ENCODE assay signal across 8 mouse cellular contexts in genomic region chr4:130664414-130665029, GRCm38 (mm10). TPM values are rescaled to one million over a fixed set of nuclear protein-coding genes. Genes with fewer than 3 reads are reported as not detected.
DNase-seq lines count a peak whose midpoint lies in the region; ATAC-seq and TF ChIP-seq lines count a peak whose summit lies in the region.

No protein-coding gene starts in this region.

- ATAC-seq in forebrain, embryonic 15.5 days (replicated peaks), result no peak
- ATAC-seq in liver, embryonic 14.5 days (ENCODE audit: insufficient read depth), result no peak
- ATAC-seq in cerebellum, adult (ENCODE audit: insufficient number of reproducible peaks, low FRiP score, low TSS enrichment), result no peak

- H3K27me3 ChIP-seq in heart, embryonic 10.5 days (ENCODE audit: insufficient read depth, poor library complexity, severe bottlenecking), result no peaks in the 10 kb centered on the region
- no peaks in the 10 kb centered on the region for H3K27me3 ChIP-seq in CH12.LX (replicated peaks)
- H3K27me3 ChIP-seq in forebrain, embryonic 15.5 days, result no peaks in the 10 kb centered on the region
- no peaks in the 10 kb centered on the region for H3K27me3 ChIP-seq in liver, embryonic 14.5 days (ENCODE audit: control insufficient read depth, insufficient read depth, low read length)

- H3K4me2 ChIP-seq in CH12.LX (ENCODE audit: insufficient read depth, low read depth, poor library complexity, severe bottlenecking), result peak overlapping the region; percentile 66
- H3K4me2 ChIP-seq in forebrain, embryonic 15.5 days (replicated peaks), result peak overlapping the region; percentile 73
- H3K4me2 ChIP-seq in liver, embryonic 14.5 days (ENCODE audit: low read depth), result peak overlapping the region; percentile 73

- H3K9me3 ChIP-seq in heart, embryonic 10.5 days, result no peaks in the 10 kb centered on the region
- H3K9me3 ChIP-seq in CH12.LX (replicated peaks; ENCODE audit: low read length), result no peaks in the 10 kb centered on the region
- H3K9me3 ChIP-seq in forebrain, embryonic 15.5 days, result no peaks in the 10 kb centered on the region
- H3K9me3 ChIP-seq in liver, embryonic 14.5 days (ENCODE audit: control insufficient read depth, low read length), result no peaks in the 10 kb centered on the region

- 7% methylated on average over 7 of the region's 7 CpGs for WGBS in heart, embryonic 10.5 days
- 3% methylated on average over 7 of the region's 7 CpGs for WGBS in forebrain, embryonic 15.5 days
- 2% methylated on average over 7 of the region's 7 CpGs for WGBS in liver, embryonic 14.5 days (ENCODE audit: insufficient replicate concordance)

- peaks cover 31% of the 10 kb centered on the region for H3K4me1 ChIP-seq in heart, embryonic 10.5 days
- H3K4me1 ChIP-seq in CH12.LX (ENCODE audit: control insufficient read depth in 1 of 2, insufficient read depth in 2 of 2), result peaks cover 3 to 36% of the 10 kb centered on the region in 2 experiments; a peak in 3 of 4 replicates
- peaks cover 50% of the 10 kb centered on the region for H3K4me1 ChIP-seq in forebrain, embryonic 15.5 days
- peaks cover 44 to 51% of the 10 kb centered on the region in 2 experiments for H3K4me1 ChIP-seq in liver, embryonic 14.5 days (replicated peaks; ENCODE audit: control insufficient read depth in 2 of 2, insufficient read depth in 2 of 2, low read length in 1 of 2)

- peak overlapping the region; percentile 96 for H3K9ac ChIP-seq in CH12.LX (ENCODE audit: insufficient read depth, low read depth)
- peak overlapping the region; percentile 98 for H3K9ac ChIP-seq in forebrain, embryonic 15.5 days (replicated peaks)
- H3K9ac ChIP-seq in liver, embryonic 14.5 days (replicated peaks), result peak overlapping the region; percentile 90

- intact Hi-C loops in heart, postnatal 10 days (cut with DNase I), result no loop called here

- DNase-seq in heart, embryonic 10.5 days (ENCODE audit: low spot score), result no peak
- no peak for DNase-seq in heart, postnatal 10 days
- no peak for DNase-seq in CH12.LX (ENCODE audit: extremely low read depth)
- no peak for DNase-seq in liver, embryonic 14.5 days (ENCODE audit: low read depth in 3 of 3, low spot score in 3 of 3)
- DNase-seq in T-cell, adult 2 months (ENCODE audit: low spot score), result no peak
- no peak for DNase-seq in c-Kit-positive CD71-positive TER-119-positive erythroid progenitor cells, embryonic 14.5 days (ENCODE audit: low spot score)

- no peak for TF ChIP-seq POLR2A in CH12.LX (IDR thresholded peaks at IDR 0.05; ENCODE audit: low read depth, low read length)

- TF ChIP-seq RAD21 in CH12.LX (IDR thresholded peaks at IDR 0.05; ENCODE audit: low read depth, low read length), result no peak

- no peak for TF ChIP-seq EP300 in CH12.LX (IDR thresholded peaks at IDR 0.05; ENCODE audit: low read length)
- TF ChIP-seq EP300 in liver, embryonic 14.5 days (IDR thresholded peaks at IDR 0.05; ENCODE audit: low read depth), result no peak

- in situ Hi-C loops in CH12.LX (cut with MboI; ENCODE audit: low pct_ligation_motif_present, low pct_unique_long_range_greater_than_20kb, low sequenced_read_pairs), result no loop called here

- dilution Hi-C loops in CH12.LX (cut with MboI; ENCODE audit: extremely low pct_ligation_motif_present, extremely low pct_unique_long_range_greater_than_20kb, low sequenced_read_pairs), result no loop called here

- H3K79me2 ChIP-seq in CH12.LX (replicated peaks; ENCODE audit: control insufficient read depth, extremely low read depth, insufficient read depth, poor library complexity, severe bottlenecking), result peaks cover 59% of the 10 kb centered on the region

- peak overlapping the region; percentile 79 for H3K4me3 ChIP-seq in heart, embryonic 10.5 days
- H3K4me3 ChIP-seq in CH12.LX (replicated peaks in 1 of 3; ENCODE audit: low read depth in 2 of 3, low read length in 2 of 3, poor library complexity in 1 of 3), result peak overlapping the region; percentile 75 to 98 (median 96)
- peak overlapping the region; percentile 94 for H3K4me3 ChIP-seq in forebrain, embryonic 15.5 days
- peak overlapping the region; percentile 69 to 100 for H3K4me3 ChIP-seq in liver, embryonic 14.5 days (ENCODE audit: insufficient read depth in 1 of 2, low read depth in 2 of 2, low read length in 2 of 2)

- peaks cover 13% of the 10 kb centered on the region for H3K36me3 ChIP-seq in heart, embryonic 10.5 days
- H3K36me3 ChIP-seq in CH12.LX (replicated peaks in 1 of 2; ENCODE audit: control insufficient read depth in 1 of 2, insufficient read depth in 1 of 2, low read length in 1 of 2), result peaks cover 4 to 16% of the 10 kb centered on the region in 2 experiments
- H3K36me3 ChIP-seq in forebrain, embryonic 15.5 days, result peaks cover 4% of the 10 kb centered on the region; the same call in 1 of the 2 replicates
- H3K36me3 ChIP-seq in liver, embryonic 14.5 days (replicated peaks; ENCODE audit: control insufficient read depth, insufficient read depth, low read depth), result peaks cover 17% of the 10 kb centered on the region

- H3K27ac ChIP-seq in heart, embryonic 10.5 days, result peak overlapping the region; percentile 97
- H3K27ac ChIP-seq in CH12.LX (ENCODE audit: insufficient read depth, low read depth), result 0 out of 2 replicates have a peak overlapping the region, but pooled peaks have one; percentile 17
- H3K27ac ChIP-seq in forebrain, embryonic 15.5 days (replicated peaks), result peak overlapping the region; percentile 94
- peak overlapping the region; percentile 81 for H3K27ac ChIP-seq in liver, embryonic 14.5 days

- no peak for TF ChIP-seq CTCF in CH12.LX (conservative IDR thresholded peaks at IDR 0.05 in 1 of 2, IDR thresholded peaks at IDR 0.05 in 1 of 2; ENCODE audit: low read depth in 2 of 2, low read length in 2 of 2)
- no peak for TF ChIP-seq CTCF in liver, embryonic 14.5 days (IDR thresholded peaks at IDR 0.05; ENCODE audit: low read depth)

TF ChIP-seq in CH12.LX, 34 proteins besides CTCF, POLR2A, EP300 and RAD21:
- no peak for TF ChIP-seq JUND (conservative IDR thresholded peaks at IDR 0.05; ENCODE audit: low read depth, low read length)
- no peak for TF ChIP-seq ZC3H11A (IDR thresholded peaks at IDR 0.05; ENCODE audit: low read depth, low read length)
- TF ChIP-seq POLR2AphosphoS2 (IDR thresholded peaks at IDR 0.05; ENCODE audit: low read depth, low read length), result no peak
- TF ChIP-seq HCFC1 (IDR thresholded peaks at IDR 0.05; ENCODE audit: low read depth, low read length), result no peak
- TF ChIP-seq NRF1 (IDR thresholded peaks at IDR 0.05; ENCODE audit: low read depth, low read length), result no peak
- TF ChIP-seq IRF4 (IDR thresholded peaks at IDR 0.05; ENCODE audit: low read depth, low read length), result no peak
- TF ChIP-seq ZNF384 (IDR thresholded peaks at IDR 0.05; ENCODE audit: low read depth, low read length), result no peak

RNA-seq across cellular contexts. Expression of gene Pum1, which starts 1.4 kb away (rescaled TPM):
- polyA plus RNA-seq in heart, embryonic 10.5 days (2016; fragmentation: Nextera tagmentation; extraction: Ambion mirVana), result 72.5 and 81.0 TPM in 2 replicates
- 10 to 100 TPM; 66.0 to 66.8 TPM for total RNA-seq in heart, postnatal 10 days (2021)
- total RNA-seq in CH12.LX (2012; rRNA removed), result 35.8 and 38.0 TPM in 2 replicates
- total RNA-seq in CH12.LX (2014; rRNA removed), result 17.1 and 17.3 TPM in 2 replicates
- polyA plus RNA-seq in CH12.LX (2012; ENCODE audit: insufficient read length, low read depth), result 36.1 and 41.0 TPM in 2 replicates
- 129 TPM in 2 replicates for polyA plus RNA-seq in forebrain, embryonic 15.5 days (2015; fragmentation: Nextera tagmentation; extraction: Ambion mirVana)
- 15.2 and 17.9 TPM in 2 replicates for polyA plus RNA-seq in liver, embryonic 14.5 days (2012; rRNA removed)
- polyA plus RNA-seq in liver, embryonic 14.5 days (2014; fragmentation: Nextera tagmentation; extraction: Ambion mirVana), result 23.1 and 26.8 TPM in 2 replicates

Comparison
In these comparisons a context has a peak if more than half of its experiments do, and no peak if none do; other contexts are left out.
1. H3K27ac ChIP-seq: peak in every context shown above with its lines; median percentile 97 in heart, embryonic 10.5 days; 94 in forebrain, embryonic 15.5 days; 81 in liver, embryonic 14.5 days; 17 in CH12.LX.